Mouse (Mus musculus): Measurements from ENCODE around the gene Tssk1. TPM values are rescaled to one million over a fixed set of nuclear protein-coding genes. Genes with fewer than 3 reads are reported as not detected.

Gene Tssk1
- polyA plus RNA-seq (2015; fragmentation: Nextera tagmentation; extraction: Ambion mirVana) = 0.05 TPM in 1 of 2 replicates, not detected in the other

GRCm38 (mm10) chr16:17893923-17894322 lies at the start of gene Tssk1:
Gene Tssk1 (plus strand): TSS chr16:17894223.
- no peak for DNase-seq (ENCODE audit: low spot score)

- no peak for DNase-seq (ENCODE audit: low spot score)
Measured at GRCm38 (mm10) chr16:17848431-17848830, 45.6 kb upstream of the Tssk1 start.

- peak; percentile 61 for DNase-seq (ENCODE audit: low spot score)
Measured at GRCm38 (mm10) chr16:17848928-17849327, 45.1 kb upstream of the Tssk1 start.

GRCm38 (mm10) chr16:17849486-17849885 lies 44.5 kb upstream of the Tssk1 start:
- no peak for DNase-seq (ENCODE audit: low spot score)

GRCm38 (mm10) chr16:17851331-17851730 lies 42.7 kb upstream of the Tssk1 start:
- DNase-seq (ENCODE audit: low spot score) = no peak

- DNase-seq (ENCODE audit: low spot score) = no peak
Measured at GRCm38 (mm10) chr16:17851860-17852259, 42.2 kb upstream of the Tssk1 start.

- DNase-seq (ENCODE audit: low spot score) = no peak
Measured at GRCm38 (mm10) chr16:17853263-17853662, 40.8 kb upstream of the Tssk1 start.

- no peak for DNase-seq (ENCODE audit: low spot score)
Measured at GRCm38 (mm10) chr16:17857157-17857556, 36.9 kb upstream of the Tssk1 start.

GRCm38 (mm10) chr16:17858592-17858991 lies 35.4 kb upstream of the Tssk1 start:
- peak; percentile 33 for DNase-seq (ENCODE audit: low spot score)

- DNase-seq (ENCODE audit: low spot score) = no peak
Measured at GRCm38 (mm10) chr16:17865293-17865692, 28.7 kb upstream of the Tssk1 start.

- DNase-seq (ENCODE audit: low spot score) = no peak
Measured at GRCm38 (mm10) chr16:17865770-17866169, 28.3 kb upstream of the Tssk1 start.

- no peak for DNase-seq (ENCODE audit: low spot score)
Measured at GRCm38 (mm10) chr16:17871248-17871647, 22.8 kb upstream of the Tssk1 start.

GRCm38 (mm10) chr16:17872995-17873394 lies 21.0 kb upstream of the Tssk1 start:
- DNase-seq (ENCODE audit: low spot score) = no peak

- DNase-seq (ENCODE audit: low spot score) = no peak
Measured at GRCm38 (mm10) chr16:17875174-17875573, 18.8 kb upstream of the Tssk1 start.

GRCm38 (mm10) chr16:17876096-17876495 lies 17.9 kb upstream of the Tssk1 start:
- DNase-seq (ENCODE audit: low spot score) = no peak

GRCm38 (mm10) chr16:17879571-17879970 lies 14.5 kb upstream of the Tssk1 start:
- DNase-seq (ENCODE audit: low spot score) = no peak

GRCm38 (mm10) chr16:17882196-17882595 lies 11.8 kb upstream of the Tssk1 start:
- DNase-seq (ENCODE audit: low spot score) = no peak

- no peak for DNase-seq (ENCODE audit: low spot score)
Measured at GRCm38 (mm10) chr16:17884116-17884515, 9.9 kb upstream of the Tssk1 start.

GRCm38 (mm10) chr16:17889689-17890341 lies 4.2 kb upstream of the Tssk1 start:
- no peak for DNase-seq (ENCODE audit: low spot score)

GRCm38 (mm10) chr16:17890342-17890727 lies 3.7 kb upstream of the Tssk1 start:
- no peak for DNase-seq (ENCODE audit: low spot score)

GRCm38 (mm10) chr16:17890917-17891566 lies 3.0 kb upstream of the Tssk1 start:
- DNase-seq (ENCODE audit: low spot score) = no peak

- DNase-seq (ENCODE audit: low spot score) = peak; percentile 99
Measured at GRCm38 (mm10) chr16:17891567-17891959, 2.5 kb upstream of the Tssk1 start, which contains the start of gene Gm20518. Gene Gm20518 (minus strand): TSS chr16:17891671.

GRCm38 (mm10) chr16:17892606-17893005 lies 1.4 kb upstream of the Tssk1 start:
- no peak for DNase-seq (ENCODE audit: low spot score)

All from thymus, postnatal 0 days (tissue).